Mouse (Mus musculus) layer of hippocampus, adult 9-11 months (tissue): Measurements from ENCODE around the gene Olfr1012.
"Not testable (repeated sequence)": the region's sequence is repeated elsewhere in the genome, so short reads cannot be mapped to it uniquely, and the experiment has no call there.

Experiments
- DNase-seq: peaks from one replicate; pipeline ENCODE4 v3.0.0; 2022

The Olfr1012 gene

DNA sequence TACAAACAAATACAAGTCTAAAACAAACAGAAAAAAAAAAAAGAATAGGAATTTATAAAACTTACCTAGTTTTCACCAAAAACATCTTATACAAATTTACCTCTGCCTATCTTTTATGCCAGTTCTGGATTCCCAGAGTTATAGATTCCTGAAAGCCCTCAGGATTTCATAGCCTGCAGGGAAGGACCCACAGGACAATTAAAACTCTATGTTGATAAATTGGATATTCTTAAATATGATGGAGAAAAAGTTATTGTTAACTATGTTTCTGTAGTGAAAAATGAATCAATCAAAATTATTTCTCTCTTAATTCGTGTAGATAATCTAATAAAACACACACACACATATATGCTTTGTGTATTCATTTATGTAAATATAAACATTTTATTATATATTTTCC is at the start of gene Olfr1012:
Gene Olfr1012, minus strand, starts transcription at position 101 of the 400 bp plus-strand sequence.
- DNase-seq = no peak

DNA sequence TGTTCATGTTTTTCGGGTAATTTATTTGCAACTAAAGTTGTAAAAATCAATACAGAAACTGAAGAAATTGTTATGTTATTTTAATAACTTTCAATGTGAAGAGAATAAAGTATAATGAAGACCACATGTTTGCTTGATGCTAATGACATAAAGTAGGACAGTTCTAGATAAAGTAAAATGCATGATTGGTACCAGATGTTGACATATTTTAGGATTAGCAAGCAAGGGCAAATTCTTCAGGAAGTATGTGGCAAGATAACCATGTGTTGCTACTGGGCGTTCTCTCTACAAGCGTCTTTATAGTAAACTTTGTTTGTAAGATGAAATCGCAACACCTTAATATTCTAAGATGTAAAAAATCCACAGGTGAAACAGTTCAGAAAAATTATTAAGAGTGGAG is 41.9 kb upstream of the Olfr1012 start:
- no peak for DNase-seq

DNA sequence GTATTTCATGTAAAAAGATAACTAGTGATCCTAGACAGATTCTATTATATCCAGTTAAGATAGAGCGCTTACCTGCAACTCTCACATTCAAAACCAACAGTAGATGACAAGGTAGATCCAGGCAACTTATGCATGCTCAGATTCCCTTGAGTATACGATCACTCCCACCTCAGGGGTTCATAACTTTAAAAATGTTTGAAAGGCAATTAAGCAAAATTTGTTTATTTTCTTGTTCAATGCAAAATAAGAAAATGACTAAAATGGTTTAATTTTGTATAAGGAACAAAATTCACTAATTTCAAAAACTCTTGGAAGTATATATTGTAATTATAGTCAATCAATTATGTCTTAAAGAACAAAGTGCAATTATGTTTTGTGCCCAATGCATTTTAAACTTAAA is 39.9 kb upstream of the Olfr1012 start, which contains the start of gene Olfr1016:
Gene Olfr1016, minus strand, starts transcription at position 101 of the 400 bp plus-strand sequence.
- no peak for DNase-seq

DNA sequence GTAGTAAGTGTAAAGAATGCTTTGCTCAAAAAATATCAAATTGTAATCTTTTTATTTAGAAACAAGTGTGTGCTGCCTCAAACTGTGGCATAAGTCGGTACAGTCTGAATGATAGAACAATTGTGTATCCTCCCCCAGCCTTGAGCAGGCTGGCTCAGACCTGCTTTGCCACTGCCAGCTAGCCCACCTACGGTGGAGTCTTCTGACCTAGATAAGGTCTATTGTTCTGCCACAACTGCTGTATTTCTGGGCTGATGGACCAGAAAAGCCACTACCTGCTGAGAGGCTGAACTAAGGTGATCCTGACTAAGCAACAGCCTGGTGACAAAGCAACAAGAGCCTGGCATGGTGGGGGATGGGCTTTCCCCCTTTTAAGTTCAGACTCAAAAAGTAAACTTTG is 29.8 kb upstream of the Olfr1012 start:
- no peak for DNase-seq

DNA sequence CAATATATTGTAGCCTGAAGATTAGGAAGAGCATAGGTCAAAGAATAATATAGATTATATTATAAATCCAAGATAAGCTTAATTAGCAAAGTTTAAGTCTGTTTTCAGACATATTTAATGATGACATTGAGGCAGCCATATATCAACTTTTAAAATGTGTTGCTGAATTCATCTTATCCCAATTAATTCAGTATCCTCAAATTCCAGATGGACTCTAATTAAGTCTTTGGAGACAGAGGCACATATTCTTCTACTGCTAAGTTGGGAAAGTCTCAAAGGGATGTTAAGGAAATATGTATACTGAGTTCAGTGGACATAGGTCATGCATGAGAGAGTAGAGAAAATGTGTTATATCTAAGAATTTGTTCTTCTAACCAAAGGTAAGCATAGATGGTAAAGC is 19.2 kb upstream of the Olfr1012 start, which contains the start of gene Olfr1015:
Gene Olfr1015, plus strand, starts transcription at position 301 of the 400 bp plus-strand sequence.
- DNase-seq = no peak

DNA sequence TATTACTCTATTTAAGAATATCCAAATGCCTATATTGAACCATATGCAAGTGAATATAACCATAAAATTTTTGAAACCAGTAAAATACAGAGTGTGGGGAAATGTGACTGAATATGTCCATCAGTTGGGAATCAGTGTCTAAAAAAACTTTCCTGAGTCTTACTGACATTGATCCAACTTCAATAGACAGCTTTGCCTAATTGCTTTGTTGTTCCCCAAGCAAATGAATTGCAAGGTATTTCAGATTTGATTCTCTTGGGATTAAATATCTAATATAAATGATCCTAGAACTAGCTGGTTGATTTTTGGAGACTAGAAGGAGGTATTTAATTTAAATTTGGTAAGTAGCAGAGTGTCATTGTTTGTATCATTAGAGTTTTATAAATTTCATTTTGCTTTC is 9.8 kb upstream of the Olfr1012 start, which contains the start of gene Olfr1014:
Gene Olfr1014, plus strand, starts transcription at position 301 of the 400 bp plus-strand sequence.
- no peak for DNase-seq

DNA sequence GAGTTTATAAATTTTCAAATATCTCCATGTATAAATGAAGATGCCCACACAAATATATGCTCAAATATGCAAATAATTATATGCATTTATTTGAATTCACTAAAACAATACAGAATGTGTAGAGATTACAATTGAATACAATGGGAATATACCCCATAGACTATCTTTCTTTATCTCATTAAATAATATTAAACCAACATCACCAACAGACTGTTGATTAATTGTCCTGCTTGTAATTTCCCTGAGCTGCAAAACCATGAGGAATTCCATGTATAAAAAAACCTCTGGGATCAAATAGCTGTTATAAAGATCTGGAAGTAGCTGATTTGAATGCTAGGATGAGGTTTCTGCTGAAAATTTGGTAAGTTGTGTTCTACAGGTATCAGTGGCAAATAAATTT is 4.2 kb upstream of the Olfr1012 start, which contains the start of gene Olfr1013:
Gene Olfr1013, plus strand, starts transcription at position 301 of the 400 bp plus-strand sequence.
- DNase-seq = no peak

DNA sequence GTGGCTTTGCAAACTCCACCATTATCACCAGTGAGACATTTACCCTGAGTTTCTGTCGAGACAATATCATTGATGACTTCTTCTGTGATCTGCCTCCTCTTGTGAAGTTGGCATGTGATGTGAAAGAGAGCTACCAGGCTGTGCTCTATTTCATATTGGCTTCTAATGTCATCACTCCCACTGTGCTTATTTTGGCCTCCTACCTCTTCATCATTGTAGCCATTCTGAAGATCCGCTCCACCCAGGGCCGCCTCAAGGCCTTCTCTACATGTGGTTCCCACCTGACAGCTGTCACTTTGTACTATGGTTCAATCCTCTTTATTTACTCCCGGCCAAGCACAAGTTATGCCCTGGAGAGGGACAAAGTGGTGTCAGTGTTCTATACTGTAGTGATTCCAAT is 8.7 kb downstream of the Olfr1012 start:
- no peak for DNase-seq

DNA sequence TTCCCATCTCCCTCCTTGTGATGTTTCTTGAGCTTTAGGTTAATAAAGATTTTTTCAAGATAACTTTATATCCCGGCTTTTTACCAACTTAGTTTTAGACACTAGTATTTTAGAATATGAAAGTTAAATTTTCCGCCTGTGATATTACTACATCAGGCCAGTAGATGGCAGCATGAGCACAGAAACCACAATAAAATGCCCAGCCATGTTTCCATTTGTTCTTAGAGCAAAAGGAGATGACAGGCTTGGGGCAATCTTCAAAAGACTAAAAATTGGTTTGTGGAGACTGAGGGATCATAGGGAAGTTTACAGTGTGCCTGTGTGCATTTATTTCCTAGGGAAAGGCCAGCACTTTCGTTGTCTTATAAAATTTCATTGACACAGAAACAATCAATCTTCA is 36.8 kb downstream of the Olfr1012 start:
- DNase-seq = no peak

DNA sequence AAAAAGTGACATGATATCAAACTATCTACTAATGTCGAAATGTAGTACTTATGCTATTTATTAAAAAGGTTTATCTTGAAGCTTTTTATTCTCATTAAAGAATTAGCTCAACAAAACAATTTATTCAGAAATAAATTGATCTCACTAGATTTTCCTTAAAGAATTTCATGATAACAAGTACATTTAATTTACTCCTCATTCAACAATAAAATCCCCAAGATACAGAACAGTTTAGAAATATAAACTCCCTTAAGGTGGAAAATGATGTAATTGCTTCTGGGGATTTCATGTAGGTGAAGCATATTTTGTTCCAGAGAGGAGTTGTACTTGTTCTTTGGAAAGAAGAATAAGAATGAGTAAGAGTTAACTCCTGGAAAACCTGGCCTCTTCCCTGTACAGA is 47.4 kb downstream of the Olfr1012 start, which contains the start of gene Olfr1009:
Gene Olfr1009, plus strand, starts transcription at position 301 of the 400 bp plus-strand sequence.
- no peak for DNase-seq

DNA sequence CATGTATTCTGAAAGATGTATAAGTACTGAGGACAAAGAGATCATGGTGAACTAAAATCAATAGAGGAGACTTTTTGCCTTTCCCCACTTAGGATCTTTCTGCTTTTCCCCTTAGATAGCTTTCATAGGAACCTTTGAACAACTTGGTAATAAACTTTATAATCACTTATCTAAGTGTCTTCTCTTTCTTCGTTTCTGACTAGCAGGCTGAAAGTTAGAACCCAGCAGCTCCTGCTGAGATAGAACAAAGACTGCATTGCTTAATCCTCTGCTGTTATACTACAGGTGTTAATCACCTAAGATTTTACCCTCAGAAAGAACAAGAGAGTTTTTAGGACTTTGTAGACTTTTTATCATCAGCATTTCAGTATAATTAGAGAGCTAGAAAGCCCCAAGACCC is 51.4 kb downstream of the Olfr1012 start:
- no peak for DNase-seq

DNA sequence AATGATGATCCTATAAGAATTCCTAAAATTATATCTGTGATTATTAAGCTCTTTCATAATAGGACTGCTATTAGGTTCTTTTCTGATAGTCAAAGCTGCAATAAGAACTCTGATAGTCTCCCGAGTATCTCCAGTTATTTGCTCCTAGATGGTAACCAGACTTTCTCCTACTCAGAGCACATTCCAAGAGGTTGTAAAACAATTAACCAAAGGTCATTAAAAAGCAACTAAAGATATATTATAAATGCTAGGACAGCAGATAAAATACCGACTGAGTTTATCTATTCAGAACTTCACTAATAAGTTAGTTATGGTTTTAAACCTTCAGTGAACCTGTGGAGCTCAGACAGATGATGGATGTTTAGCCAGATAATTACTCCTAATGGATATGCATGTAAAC is 51.9 kb downstream of the Olfr1012 start:
- DNase-seq = not testable (repeated sequence)
